Mouse (Mus musculus) liver (tissue): ENCODE data around the gene Mettl21c.
A peak's percentile ranks its signal among the peaks of the same experiment; 100 is the strongest.
"Not testable (repeated sequence)": the region's sequence is repeated elsewhere in the genome, so short reads cannot be mapped to it uniquely, and the experiment has no call there.

Source experiments
- DNase-seq: peaks from one replicate; pipeline ENCODE4 v3.0.0-alpha.2; 2020; ENCODE audit warnings: mixed read lengths

Mettl21c gene

DNA sequence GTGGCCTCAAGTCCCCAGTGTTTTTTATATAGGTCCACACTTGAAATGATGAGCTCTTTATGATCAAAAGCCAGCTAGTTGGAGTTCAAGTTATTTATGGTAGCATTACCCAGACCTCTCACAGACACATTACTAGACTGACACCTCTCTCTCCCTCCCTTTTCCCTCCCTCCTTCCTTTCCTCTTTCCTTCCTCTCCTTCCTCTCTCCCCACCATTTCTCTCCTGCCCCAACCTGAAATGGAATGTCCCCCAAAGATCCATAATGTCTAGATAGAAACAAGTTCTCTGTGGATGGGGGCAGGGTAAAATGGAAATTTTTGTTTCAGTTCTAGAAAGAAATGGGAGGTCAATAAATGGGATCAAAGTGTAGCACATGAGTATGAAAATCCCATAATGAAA, at the start of gene Mettl21c:
TSS of gene Mettl21c (minus strand) at position 101 of the 400 bp plus-strand sequence.
- DNase-seq, result no peak

DNA sequence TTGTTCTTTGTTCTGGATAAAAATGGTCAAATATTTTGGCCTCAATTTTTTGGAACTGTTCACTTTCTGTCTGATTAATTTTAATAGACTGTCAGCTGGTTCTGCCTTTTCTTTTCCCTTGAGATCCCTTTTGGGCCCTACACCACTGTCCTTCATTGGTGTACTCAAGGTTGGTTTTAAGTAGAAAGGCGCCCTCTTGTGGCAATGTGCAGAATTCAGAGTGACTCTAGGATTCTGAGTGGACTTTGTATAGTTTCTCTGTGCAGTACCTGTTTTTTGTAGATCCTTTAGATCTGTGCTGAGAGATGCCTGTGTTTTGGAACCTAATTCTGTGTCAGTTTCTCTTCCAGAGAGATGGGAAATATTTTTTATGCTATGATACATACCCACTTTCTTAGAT, 44.8 kb upstream of the Mettl21c start:
- DNase-seq, result peak; percentile 46

DNA sequence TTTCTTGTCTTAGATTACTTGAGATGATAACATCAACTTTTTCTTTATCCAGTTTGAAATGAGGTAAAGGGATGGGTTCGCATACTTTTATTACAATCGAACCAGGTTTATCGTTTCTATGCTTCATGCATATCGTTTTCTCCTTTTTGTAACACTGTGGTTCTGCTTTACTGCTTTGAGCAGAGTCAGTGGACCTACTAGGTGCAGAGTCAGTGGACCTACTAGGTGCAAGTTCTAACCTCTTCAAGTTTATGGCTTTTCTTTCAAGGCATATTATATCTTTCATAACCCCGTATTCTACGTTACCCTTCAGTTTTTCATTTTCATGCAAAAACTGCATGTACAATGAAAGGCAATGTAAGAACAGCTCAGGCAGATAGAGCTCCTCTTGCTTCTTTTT, 43.6 kb upstream of the Mettl21c start:
- no peak for DNase-seq

DNA sequence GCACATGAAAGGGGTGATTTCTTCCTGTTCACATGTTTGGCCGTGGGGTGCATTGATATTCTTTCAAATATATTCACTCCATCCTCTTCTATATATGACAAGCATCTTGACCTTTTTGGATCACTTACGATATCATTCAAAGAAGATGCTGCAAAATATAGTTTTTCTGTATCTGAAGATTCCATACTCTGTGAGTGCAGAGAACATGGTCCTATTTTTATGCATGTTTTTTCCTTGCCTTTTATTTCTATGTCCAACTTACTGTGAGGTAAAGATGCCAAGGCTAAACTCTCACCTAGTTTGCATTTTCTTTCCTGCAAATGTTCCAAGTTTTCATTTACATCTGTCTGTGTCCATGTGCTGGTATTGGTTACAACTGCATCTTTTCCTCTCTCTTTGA, 42.0 kb upstream of the Mettl21c start, which contains the start of gene Gm8251:
TSS of gene Gm8251 (minus strand) at position 101 of the 400 bp plus-strand sequence.
- DNase-seq, result no peak

DNA sequence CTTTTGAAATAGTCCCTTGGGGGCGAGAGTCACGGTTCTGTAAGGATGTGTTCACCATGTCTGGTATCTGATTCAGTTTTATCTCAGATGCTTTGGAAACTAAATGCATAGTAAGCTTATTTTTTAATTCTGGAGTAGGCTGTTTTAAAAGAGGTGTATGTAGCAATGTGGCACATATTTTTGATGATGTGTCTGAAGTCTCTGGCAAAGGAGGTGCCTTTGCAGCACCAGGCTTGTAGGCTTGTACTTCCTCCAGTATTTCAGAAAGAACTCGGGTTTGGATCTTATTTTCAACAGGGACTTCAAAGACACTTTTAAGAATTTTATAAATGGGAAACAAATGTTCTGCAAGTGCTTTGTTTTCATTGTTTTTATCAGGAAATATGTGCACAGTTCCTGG, 38.0 kb upstream of the Mettl21c start:
- no peak for DNase-seq

DNA sequence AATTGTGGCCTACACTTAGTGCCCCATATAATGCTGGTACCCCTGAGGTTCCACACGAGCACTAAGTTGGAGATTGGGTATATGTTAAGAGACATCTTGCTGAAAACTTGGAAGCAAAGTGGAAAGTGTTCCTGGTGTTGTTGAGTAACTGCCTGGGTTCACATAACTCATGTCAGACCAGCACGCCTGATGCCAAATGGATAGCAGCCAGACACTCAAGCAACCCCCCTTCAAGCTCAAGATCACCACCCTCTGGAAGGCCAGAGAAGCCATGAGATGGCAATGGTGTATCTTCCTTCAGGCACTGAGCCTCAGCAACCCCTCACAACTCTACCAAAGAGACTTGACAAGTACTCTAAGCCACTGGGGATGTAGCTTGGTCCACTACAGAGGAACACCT, 26.7 kb upstream of the Mettl21c start:
- DNase-seq, result no peak

DNA sequence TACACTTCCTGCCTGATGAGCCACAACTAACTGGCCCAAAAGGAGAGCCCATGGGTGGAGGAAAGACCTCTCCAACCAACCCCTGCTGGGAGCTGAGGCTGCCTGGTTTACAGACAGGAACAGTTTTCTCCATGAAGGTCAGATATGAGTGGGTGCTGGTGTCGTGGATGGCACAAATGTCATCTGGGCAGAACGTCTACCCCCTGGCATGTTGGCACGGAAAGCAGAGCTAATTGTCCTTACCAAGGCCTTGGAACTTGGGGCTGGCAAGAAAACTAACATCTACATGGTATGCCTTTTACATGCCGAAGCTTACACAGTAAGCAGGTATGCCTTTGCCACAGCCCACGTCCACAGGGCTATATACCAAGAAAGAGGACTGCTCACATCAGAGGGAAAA, 25.9 kb upstream of the Mettl21c start:
- not testable (repeated sequence) for DNase-seq

DNA sequence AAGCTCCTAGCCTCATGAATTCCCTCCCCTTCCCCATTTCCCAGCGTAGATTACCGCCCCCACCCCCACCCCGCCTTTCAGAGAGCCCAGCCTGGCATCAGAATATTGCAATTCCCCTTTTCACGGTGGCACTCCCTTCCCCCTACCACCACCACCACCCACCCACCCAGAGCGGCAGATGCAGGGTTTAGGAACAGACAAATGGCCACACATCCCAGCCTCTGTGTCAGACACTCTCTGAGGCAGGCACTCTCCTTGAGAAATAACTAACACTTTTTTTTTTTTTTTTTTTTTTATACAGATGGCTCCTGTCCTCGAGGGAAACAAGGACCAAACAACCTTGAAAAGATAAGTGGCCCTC, 22.7 kb upstream of the Mettl21c start:
- DNase-seq, result no peak

DNA sequence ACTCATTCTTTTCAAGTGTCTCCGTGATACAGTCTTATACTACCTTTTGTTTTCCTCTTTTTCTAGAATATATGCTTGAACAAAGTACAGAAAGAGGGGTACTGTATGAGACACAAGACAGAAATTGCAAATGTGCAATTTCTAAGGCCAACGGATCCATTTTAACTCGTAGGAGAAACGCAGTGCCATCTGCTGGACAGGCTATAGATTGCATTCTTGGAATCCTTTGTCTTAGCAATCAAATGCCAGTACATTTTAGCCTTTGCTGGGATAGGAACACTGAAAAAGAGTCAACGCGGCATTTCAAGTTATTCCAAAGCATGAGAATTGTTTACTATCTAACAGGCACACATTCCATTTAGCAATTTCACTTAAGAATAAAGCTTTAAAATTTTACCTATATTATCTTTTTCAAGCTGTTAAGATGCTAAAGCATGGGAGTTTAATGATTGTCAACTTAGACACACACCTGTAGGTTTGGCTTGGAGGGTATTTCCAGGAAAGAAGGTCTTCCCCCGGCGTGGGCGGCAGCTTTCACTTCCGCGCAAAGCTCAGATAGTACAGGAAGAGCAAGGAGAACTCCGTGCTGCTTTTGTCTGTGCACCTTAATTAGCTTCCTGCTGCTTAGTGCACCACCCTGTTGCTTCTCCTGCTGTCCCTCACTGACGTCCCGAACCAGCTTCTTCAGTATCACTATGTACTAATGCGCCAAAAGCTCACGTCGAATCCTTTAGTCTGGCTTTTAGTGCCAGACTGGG, 22.1 kb upstream of the Mettl21c start:
- DNase-seq, result peak; percentile 71

DNA sequence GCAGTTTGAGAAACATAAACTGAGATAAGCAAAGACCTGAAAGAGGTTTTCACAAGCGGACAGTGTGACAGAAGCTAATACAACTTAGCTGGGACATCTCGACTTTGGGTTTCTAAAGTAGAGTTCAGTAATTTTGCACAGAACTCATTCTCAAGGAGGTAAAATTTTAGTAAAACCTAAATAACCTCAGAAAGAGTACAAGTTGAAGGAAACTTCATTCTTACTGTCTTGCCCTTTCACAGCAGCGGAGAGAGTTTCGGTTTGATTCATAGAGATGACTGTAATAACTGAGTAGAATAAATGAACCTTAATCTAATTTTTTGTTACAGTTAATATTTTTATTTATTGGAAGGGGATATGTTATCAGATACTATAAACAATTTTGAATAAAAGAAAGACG, 13.1 kb upstream of the Mettl21c start:
- no peak for DNase-seq

DNA sequence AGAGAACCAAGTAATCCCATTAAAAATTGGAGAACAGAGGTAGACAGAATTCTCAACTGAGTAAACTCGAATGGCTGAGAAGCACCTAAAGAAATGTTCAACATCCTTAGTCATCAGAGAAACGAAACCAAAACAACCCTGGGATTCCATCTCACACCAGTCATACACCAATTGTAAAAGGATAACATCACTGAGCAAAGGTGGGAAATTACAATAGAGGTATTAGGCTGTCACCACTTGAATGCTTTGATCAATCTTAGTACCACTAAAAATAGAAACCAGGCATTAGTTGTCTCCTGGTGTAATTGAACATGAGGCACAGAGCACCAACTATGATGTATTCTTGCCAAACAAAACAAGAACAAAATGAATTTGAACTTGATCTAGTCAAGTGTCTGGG, 12.4 kb upstream of the Mettl21c start:
- DNase-seq, result no peak

DNA sequence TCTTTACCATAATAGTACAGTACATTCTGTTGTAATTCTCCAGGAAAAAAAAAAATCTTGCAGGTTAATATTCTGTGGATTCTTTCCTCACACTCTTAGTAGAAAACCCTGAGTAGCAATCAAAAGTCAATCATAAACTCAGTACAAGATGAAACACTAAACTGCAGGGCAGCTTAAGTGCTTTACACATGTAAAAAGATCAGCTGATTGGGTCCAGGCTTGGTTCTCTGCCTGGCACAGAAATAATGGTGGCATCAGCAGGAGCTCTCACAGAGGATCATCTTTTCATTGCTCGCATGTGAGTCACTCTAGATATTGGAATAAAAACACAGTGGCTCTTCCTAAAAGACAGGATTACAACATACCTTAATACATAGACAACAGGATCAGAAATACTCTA, 7.8 kb upstream of the Mettl21c start:
- no peak for DNase-seq

DNA sequence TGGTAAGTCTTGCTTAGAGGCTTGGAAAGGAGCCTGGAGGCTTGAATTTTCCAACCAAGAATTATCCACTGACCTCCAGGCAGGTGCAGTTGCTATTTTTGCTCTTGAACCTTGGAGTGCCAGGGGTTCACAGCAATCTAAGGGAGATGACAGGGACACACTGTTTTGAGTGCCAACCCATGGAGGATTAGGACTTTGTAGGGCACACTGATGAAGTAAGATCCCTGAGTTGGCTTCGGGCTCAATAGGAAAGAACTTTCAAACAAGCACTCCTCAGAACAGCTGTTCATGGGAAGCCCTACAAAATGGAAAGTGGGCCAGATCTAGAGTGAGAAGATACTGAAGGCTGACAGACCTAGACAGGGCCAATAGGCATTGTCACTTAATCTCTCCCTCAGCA, 2.8 kb upstream of the Mettl21c start:
- no peak for DNase-seq

DNA sequence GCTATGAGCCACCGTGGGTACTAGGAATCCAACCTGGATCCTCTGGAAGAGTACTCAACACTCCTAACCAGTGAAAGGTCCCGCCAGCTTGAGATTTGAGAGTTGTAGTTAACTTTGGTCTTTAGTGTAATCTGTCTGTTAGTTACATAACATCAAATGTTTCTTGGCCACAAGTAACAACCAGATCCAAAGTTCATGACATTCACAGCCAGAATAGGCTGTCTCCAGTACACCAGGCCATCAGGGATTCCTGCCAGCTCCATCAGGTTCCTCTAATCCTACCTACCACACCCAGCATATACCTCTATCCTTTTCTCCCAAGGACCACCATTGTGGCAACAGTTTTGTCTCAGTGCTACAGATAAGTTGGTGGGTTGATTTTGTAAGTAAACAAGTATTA, 4.3 kb downstream of the Mettl21c start:
- DNase-seq, result no peak

DNA sequence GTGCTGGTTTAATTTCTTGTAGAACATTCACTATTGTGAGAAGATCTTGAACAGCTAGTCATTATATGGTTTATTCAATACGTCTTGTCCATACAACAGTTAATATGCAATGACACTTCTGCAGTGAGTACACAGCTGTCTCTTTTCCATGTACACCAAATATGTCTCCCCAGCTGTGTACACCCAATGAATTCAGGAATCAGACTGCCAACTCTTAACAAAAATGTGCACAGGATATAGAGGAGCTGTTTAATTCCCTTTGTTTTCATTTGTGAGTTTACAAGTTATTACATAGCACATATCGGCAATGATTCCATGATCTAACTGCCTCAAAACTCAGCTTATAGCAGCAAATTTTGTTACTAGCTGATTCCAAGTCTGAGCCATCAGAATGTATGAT, 15.3 kb downstream of the Mettl21c start:
- DNase-seq, result no peak

DNA sequence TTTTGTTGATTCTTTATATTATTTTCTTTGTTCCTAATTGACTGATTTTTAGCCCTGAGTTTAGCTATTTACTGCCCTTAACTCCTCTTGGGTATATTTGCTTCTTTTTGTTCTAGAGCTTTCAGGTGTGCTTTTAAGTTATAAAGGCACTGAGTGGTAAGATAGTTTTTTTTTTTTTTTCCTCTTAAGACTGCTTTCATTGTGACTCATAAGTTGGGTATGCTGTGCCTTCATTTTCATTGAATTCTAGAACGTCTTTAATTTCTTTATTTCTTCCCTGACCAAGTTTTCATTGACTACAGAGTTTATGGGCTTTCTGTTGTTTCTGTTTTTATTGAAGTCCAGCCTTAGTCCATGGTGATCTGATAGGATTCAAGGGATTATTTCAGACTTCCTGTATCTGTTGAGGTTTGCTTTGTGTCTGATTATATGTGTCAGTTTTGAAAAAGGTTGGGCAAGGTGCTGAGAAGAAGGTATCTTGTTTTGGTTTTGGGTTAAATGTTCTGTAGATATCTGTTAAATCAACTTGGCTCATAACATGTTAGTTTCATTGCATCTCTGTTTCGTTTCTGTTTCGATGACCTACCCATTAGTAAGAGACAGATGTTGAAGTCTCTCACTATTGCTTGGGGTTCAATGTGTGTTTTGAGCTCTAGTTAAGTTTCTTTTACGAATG, 22.8 kb downstream of the Mettl21c start:
- no peak for DNase-seq

DNA sequence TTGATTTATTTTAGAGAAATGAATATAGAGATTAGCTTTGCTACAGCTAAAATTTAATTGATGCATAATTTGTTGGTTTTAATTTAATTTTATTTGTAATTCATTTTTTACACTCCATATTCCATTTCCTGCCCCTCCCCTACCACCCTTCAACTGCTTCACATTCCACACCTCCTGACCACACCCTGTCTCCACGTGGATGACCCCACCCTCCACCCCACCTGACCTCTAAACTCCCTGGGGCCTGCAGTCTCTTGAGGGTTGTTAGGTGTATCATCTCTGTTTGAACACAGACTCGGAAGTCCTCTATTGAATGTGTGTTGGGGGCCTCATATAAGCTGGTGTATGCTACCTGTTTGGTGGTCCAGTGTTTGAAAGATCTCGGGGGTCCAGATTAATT, 48.7 kb downstream of the Mettl21c start:
- DNase-seq, result peak; percentile 10

DNA sequence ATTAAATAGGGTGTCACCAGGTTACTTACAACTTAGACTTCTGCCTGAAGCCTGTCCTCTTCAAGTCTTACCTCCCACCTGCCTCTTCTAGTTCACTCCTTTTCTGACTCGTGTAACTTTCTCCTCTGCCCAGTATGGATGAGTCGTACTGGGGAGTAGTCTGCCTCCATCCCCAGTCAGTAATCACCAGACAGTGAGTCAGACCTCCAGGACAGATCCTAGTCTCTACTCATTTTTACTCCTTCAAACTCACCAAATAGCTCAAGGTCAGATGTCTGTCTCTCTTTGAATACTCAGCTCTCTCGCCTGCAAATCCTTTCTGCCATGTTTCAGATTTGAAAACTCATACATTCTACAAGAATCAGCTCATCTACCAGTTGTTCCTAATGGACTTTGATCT, 50.5 kb downstream of the Mettl21c start:
- no peak for DNase-seq

DNA sequence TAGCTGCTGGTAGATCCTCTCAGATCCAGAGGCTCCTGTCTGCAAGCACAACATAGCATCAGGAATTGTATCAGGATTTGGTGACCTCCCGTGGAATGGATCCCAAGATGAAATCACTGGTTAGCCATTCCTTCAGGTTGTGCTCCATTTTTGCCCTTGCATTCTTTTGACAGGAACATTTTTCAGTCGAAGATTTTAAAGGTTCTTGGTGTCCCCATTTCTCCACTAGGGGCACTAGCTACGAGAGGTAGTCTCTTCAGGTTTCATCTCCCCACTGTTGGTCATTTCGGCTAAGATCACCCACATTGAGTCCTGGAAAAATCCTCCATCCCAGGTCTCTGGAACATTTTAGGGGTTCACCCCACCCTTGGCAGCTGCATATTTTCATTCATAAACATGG, 53.1 kb downstream of the Mettl21c start:
- no peak for DNase-seq

DNA sequence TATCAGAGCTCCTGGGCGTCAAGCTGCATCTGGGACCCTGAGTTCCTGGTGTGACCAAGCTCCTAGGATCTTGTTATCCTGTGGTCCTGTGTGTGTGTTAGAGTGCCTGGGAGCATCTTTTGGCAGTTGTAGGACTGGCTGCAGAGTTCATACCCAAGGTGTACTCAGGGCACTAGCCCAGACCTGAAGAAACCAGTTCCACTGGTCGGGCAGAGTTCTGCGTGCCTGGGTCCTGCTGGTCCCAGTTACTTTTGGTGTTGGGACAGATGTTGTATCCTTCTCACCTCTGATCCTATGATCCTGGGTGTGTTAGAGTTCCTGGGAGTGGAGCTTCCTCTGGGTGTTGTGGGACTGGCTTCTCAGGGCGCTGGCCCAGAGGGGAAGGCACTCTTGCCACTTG, 55.5 kb downstream of the Mettl21c start:
- no peak for DNase-seq
